Mouse (Mus musculus) forebrain, embryonic 14.5 days (tissue): Measurements from ENCODE around the gene Ube2e1. TPM values are rescaled to one million over a fixed set of nuclear protein-coding genes. Genes with fewer than 3 reads are reported as not detected.

Source experiments
- ATAC-seq: fragments of 200-750 bp; cut with Nextera tagmentation; 2 replicates; pipeline ENCODE4 v1.8.0; 2017; ENCODE audit warnings: mild to moderate bottlenecking, moderate library complexity
- DNase-seq: peaks from one replicate; pipeline ENCODE4 v3.0.0-alpha.2; 2015; ENCODE audit warnings: low spot score
- H3K27ac ChIP-seq: fragments of 300-500 bp; sonication (generic); 2 replicates; pipeline ENCODE4 v1.5.1; 2014; ENCODE audit warnings: low read depth, mild to moderate bottlenecking, control low read depth, low read length, moderate library complexity
- H3K27me3 ChIP-seq: fragments of 300-500 bp; sonication (generic); replicated peaks from 2 replicates; pipeline ENCODE4 v1.6.1; 2014; ENCODE audit warnings: low read length, control low read depth, mixed read lengths; ENCODE audit not compliant: control insufficient read depth, insufficient read depth
- H3K36me3 ChIP-seq: fragments of 300-500 bp; sonication (generic); 2 replicates; pipeline ENCODE4 v1.6.1; 2014; ENCODE audit warnings: low read length, control low read depth; ENCODE audit not compliant: control insufficient read depth, insufficient read depth
- H3K4me1 ChIP-seq: fragments of 300-500 bp; sonication (generic); 2 replicates; pipeline ENCODE4 v1.6.1; 2014; ENCODE audit warnings: antibody characterized with exemption, low read length, control low read depth; ENCODE audit not compliant: control insufficient read depth, insufficient read depth
- H3K4me2 ChIP-seq: fragments of 300-500 bp; sonication (generic); 2 replicates; pipeline ENCODE4 v1.6.1; 2014; ENCODE audit warnings: mild to moderate bottlenecking, control low read depth, low read length
- H3K4me3 ChIP-seq: fragments of 300-500 bp; sonication (generic); 2 replicates; pipeline ENCODE4 v1.5.1; 2014; ENCODE audit warnings: low read depth, low read length, control low read depth
- H3K9ac ChIP-seq: fragments of 300-500 bp; sonication (generic); 2 replicates; pipeline ENCODE4 v1.6.1; 2014; ENCODE audit warnings: mild to moderate bottlenecking, low read length, control low read depth, moderate library complexity
- H3K9me3 ChIP-seq: fragments of 300-500 bp; sonication (generic); replicated peaks from 2 replicates; pipeline ENCODE4 v1.6.1; 2016; ENCODE audit warnings: low read length, control low read depth, mixed read lengths; ENCODE audit not compliant: control insufficient read depth
- WGBS: fragments of 180-500 bp; shearing (Covaris S2); extraction: QIAGEN DNeasy Blood & Tissue Kit; methylation state at CpG from one replicate; pipeline ENCODE4 v1.1.7; 2014; 5-methylcytosine and 5-hydroxymethylcytosine counted together
- polyA plus RNA-seq: library from polyadenylated mRNA; unstranded; fragments of >200 nt; fragmentation: Nextera tagmentation; extraction: Ambion mirVana; gene quantifications from 2 replicates; pipeline ENCODE4 v1.2.1, GENCODE M21; 2014

Gene Ube2e1
- polyA plus RNA-seq, 1 experiment from 2014 or later, result 78.0 TPM

- ATAC-seq (no peak), DNase-seq (no peak)
- Histone ChIP-seq H3K4me2 (no peak overlapping the region), H3K4me1 (no peaks in the 10 kb centered on the region), H3K9me3 (no peaks in the 10 kb centered on the region), H3K9ac (no peak overlapping the region), H3K27ac (no peak overlapping the region), H3K4me3 (no peak overlapping the region), H3K27me3 (no peaks in the 10 kb centered on the region), H3K36me3 (no peaks in the 10 kb centered on the region)
- 62% methylated on average over 2 of the region's 2 CpGs for WGBS
Measured at GRCm38 (mm10) chr14:18233076-18233475, 98.6 kb downstream of the Ube2e1 start.

Other genes with a start within 250 kb of the Ube2e1 start
- gene Nr1d2, start 92.7 kb downstream of the Ube2e1 start, polyA plus RNA-seq, result 6.7 and 7.1 TPM in 2 replicates
- 28.7 and 34.3 TPM in 2 replicates for gene Nkiras1, start 60.7 kb downstream of the Ube2e1 start, polyA plus RNA-seq
- 374 and 464 TPM in 2 replicates for gene Rpl15, start 60.5 kb downstream of the Ube2e1 start, polyA plus RNA-seq